Mouse (Mus musculus) 416B (cell line): ENCODE data around the gene Tktl1.
"Not testable (repeated sequence)": the region's sequence is repeated elsewhere in the genome, so short reads cannot be mapped to it uniquely, and the experiment has no call there.

Source experiments
- DNase-seq: peaks from one replicate; pipeline ENCODE4 v3.0.0; 2011; ENCODE audit warnings: low read depth

The Tktl1 gene

GRCm38 (mm10) chrX:74176959-74177358, at the start of gene Tktl1:
Gene Tktl1, plus strand, starts transcription at chrX:74177259.
- no peak for DNase-seq

DNA sequence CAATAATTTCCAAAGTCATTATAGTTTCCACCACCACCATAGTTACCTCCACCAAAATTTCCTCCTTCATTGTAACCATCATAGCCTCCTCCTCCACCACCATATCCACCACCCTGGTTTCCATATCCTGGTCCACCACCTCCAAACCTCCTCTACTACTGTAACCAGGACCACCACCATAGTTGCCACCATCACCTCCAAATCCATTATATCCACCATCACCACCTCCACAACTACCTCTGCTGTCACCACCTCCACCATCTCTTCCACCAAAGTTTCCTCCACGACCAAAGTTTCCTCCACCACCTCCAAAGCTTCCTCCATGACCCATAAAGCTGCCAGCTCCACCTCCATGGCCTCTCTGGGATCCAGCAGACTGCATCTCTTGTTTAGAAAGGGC, 41.8 kb upstream of the Tktl1 start, which contains the start of gene Mecp2:
Mecp2 (minus strand) TSS at position 101 of the 400 bp plus-strand sequence.
- DNase-seq, result not testable (repeated sequence)

DNA sequence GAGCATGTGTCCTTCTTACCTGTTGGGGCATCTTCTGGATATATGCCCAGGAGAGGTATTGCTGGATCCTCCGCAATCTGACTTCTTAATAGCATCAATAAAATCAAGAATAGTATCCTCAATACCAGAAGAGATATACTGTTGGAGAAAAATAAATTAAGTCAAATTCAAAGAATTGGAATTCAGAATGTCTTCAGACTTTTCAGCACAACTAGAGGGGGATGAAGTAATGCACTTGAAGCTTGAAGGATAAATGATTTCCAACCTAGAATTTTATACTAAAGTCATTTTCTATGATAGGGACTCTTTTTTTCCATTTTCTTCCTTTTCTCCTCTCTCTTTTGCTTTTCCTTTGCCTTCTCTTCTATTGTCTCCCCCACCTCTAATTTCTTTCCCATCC, 9.3 kb upstream of the Tktl1 start, which contains the start of gene Tex28:
Tex28 (minus strand) TSS at position 101 of the 400 bp plus-strand sequence.
- DNase-seq, result no peak

GRCm38 (mm10) chrX:74203556-74203955, 26.5 kb downstream of the Tktl1 start:
- DNase-seq, result no peak

DNA sequence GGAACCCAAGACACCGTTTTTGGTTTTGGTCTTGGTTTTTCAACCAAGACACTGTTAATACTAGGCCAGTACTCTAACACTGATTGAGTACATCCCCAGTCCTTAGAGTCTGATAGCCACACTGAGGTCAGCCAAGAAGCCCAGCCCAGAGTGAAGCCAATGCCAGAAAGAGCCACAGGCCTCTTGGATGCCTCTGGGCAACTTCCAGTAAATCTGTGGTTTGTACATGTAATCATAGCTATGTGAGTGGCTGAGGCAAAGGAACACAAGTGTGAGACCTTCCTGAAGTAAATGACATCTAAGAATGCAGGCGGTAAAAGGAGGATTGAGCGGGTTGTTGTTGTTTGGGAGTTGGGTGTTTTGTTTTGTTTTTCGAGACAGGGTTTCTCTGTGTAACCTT, 41.4 kb downstream of the Tktl1 start:
- no peak for DNase-seq

- no peak for DNase-seq
Measured at GRCm38 (mm10) chrX:74219449-74219848, 42.4 kb downstream of the Tktl1 start.

- not testable (repeated sequence) for DNase-seq
Measured at GRCm38 (mm10) chrX:74220099-74220498, 43.0 kb downstream of the Tktl1 start.

DNA sequence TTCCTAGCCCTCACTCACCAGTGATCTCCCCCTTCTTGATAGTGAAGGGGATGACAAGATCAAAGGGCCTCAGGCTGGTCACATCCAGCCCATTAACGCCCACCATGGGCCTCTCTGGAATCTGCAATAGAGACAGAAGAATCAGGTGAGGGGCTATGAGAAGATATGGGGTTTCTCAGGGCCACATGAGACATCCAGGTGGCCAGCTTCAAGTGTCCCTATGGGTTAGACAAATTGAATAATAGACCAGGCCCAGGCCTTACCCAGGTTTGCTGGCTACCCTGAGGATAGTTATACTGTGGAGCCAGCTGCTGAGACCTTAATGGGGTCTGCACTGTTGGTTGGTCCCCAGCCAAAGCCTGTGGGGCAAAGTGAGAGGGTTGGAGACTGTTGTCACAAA, 53.0 kb downstream of the Tktl1 start:
- DNase-seq, result no peak

- no peak for DNase-seq
Measured at GRCm38 (mm10) chrX:74233196-74233595, 56.1 kb downstream of the Tktl1 start.

GRCm38 (mm10) chrX:74240332-74240731, 63.3 kb downstream of the Tktl1 start:
- no peak for DNase-seq

DNA sequence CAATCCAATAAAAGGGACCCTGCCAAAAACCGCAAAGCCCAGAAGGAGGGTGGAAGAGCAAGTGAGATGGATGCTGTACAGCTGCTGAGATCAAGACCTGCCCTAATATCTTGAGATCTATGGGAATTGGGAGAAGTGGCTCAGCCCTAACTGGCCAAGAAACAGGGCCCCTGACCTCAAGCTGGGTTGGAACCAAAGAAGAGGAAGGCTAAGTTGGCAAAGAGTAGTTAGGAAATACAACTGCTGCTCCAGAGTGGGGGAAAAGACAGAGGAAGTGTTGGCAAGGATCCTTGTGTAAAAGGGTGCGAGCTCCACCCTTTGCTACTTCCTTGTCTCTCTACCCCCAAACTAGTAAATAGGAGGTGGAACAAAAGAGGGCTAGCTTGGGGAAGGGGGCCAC, 66.3 kb downstream of the Tktl1 start:
- DNase-seq, result no peak

DNA sequence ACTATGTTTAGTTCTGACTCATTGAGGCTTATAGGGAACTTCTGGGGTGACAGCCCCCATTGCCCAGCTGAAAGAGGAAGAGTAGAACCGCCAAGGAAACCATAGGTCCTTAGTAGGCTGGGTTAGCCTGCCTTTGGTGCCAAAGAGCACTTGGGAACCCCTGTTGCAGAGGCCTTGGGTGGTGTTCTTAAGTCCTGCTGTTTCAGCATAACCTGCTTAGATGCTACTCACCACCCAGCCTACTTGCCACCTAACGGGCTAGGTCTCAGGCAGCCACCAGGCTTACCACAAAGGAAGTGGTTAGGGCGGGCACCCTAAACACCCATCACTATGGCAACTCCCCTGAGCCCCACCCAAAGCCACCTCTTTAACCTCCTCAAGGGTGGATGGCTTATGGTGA, 66.7 kb downstream of the Tktl1 start:
- DNase-seq, result peak; percentile 88

DNA sequence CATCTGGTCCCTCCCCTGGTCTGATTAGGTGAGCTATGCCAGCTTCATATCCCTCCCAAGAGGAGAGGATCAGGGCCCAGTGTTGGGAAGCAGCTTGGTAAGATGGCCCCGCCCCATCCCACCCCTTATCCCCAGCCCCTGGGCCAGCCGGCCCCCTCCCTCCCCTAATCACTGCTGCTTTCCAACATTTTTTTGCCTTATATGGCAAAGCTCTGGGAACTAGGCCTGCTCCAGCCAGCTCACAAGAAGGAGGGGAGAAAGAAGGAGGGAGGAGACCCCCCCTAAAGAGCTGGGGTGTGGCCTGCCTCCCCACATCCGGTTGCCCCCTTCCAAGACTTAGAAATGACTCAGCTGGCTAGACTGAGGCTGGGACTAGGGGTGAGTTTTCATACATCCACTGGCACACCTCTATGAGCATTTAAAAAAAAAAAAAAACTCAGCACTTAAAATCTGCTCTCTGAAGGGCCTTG, 67.6 kb downstream of the Tktl1 start:
- DNase-seq, result peak; percentile 92

- DNase-seq, result no peak
Measured at GRCm38 (mm10) chrX:74245107-74245506, 68.0 kb downstream of the Tktl1 start.

DNA sequence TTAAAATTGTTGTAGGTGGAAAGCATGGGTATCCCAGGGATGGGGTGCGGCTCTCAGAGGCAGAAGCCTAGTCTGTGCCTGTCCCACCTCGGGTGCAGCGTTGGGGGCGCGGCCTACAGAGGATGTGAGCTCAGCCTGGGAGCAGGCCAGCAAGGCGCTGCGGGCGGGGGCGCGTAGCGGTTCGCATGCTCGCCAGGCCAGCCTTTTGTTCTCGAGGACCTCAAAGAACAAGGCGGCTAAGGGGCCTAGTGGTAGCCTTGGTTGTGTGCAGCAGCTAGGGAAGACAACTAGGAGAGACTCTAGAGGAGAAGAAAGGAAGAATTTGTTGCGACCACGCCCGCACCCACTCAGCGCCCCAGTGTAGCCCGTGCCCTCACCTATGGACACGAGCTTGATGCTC, 68.6 kb downstream of the Tktl1 start:
- peak; percentile 79 for DNase-seq

- DNase-seq, result peak; percentile 94
Measured at GRCm38 (mm10) chrX:74246213-74246681, 69.2 kb downstream of the Tktl1 start.

DNA sequence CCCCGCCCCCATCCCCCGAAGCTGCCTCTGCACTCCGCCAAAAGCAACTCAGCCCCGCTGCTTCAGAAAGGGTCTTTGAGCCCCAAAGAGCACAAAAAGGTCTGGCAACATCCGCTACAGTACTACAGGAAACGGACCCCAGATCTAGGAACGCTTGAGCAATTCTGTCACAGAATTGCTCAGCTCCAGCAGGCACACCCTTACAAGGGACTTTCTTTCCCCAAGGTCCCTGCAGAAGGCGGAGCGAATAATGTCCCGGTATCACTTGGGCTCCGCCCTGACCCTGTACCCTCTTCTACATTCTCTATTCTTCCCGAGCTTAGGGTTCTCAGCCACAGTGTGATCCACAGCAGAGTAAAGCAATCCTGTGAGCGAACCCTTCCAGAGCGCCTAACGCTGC, 69.6 kb downstream of the Tktl1 start:
- peak; percentile 77 for DNase-seq

GRCm38 (mm10) chrX:74248651-74249050, 71.6 kb downstream of the Tktl1 start:
- DNase-seq, result peak; percentile 68

- DNase-seq, result peak; percentile 40
Measured at GRCm38 (mm10) chrX:74249615-74250014, 72.6 kb downstream of the Tktl1 start, which contains the start of gene Flna. Gene Flna, minus strand, starts transcription at chrX:74249820.

- peak; percentile 96 for DNase-seq
Measured at GRCm38 (mm10) chrX:74254153-74254887, 77.3 kb downstream of the Tktl1 start, which contains the start of gene Emd. Gene Emd, plus strand, starts transcription at chrX:74254687.

- peak; percentile 21 for DNase-seq
Measured at GRCm38 (mm10) chrX:74254888-74255565, 78.0 kb downstream of the Tktl1 start.

GRCm38 (mm10) chrX:74257746-74258145, 80.7 kb downstream of the Tktl1 start:
- peak; percentile 72 for DNase-seq
